8 mouse cellular contexts compared by ENCODE assay signal in the genomic region with DNA sequence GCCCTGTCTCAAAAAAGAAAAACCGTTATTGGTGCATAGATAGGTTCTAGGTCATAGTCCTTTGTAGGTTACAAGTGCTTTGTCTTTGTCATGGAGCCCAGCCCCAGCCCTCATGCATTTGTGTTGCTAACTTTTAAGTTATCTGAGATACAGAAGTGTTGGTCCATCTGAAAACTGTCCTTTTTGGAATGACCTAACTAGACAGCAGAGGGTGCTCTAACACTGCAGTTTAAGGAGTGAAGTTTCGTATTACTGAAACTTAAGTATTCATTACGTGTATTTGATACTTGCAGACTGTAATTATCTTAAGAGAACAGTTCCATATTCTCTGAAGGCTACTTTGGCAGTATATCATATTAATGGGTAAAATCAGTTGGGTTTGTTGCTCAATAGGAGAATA. TPM values are rescaled to one million over a fixed set of nuclear protein-coding genes. Genes with fewer than 3 reads are reported as not detected.
DNase-seq lines count a peak whose midpoint lies in the region.

No protein-coding gene starts in this region.

- peak; percentile 35 to 57 for DNase-seq in cerebellum, postnatal 14 days
- DNase-seq in cerebellum, adult 8-10 months: no peak
- DNase-seq in left cerebral cortex, postnatal 14 days (ENCODE audit: low spot score in 2 of 2): peak; percentile 33 to 44
- no peak for DNase-seq in left cerebral cortex, postnatal 4 days
- peak; percentile 7 for DNase-seq in MEL-GATA-1-ER (ENCODE audit: extremely low read depth, low read depth)
- peak; percentile 9 to 31 for DNase-seq in heart, postnatal 36 days
- peak; percentile 18 to 21 for DNase-seq in natural killer cell, adult 2 months (ENCODE audit: low spot score in 2 of 2)
- DNase-seq in cerebellum, adult 18-20 months: no peak

- intact Hi-C loops in left cerebral cortex, postnatal 14 days (cut with DNase I): loop anchor here (2.0 to 5.0 kb wide), 3 partner anchors 165 to 753 kb away; no protein-coding TSS in a partner anchor
- intact Hi-C loops in left cerebral cortex, postnatal 4 days (cut with DNase I): loop anchor here (2.0 to 10.0 kb wide), 2 partner anchors 163 to 753 kb away; no protein-coding TSS in a partner anchor
- intact Hi-C loops in heart, postnatal 36 days (cut with DNase I): loop anchor here (1.0 to 2.0 kb wide), 3 partner anchors 161 to 753 kb away; no protein-coding TSS in a partner anchor

RNA-seq across cellular contexts. Expression of a gene that starts 24.0 kb away (rescaled TPM):
- 10 to 100 TPM; 21.2 to 21.4 TPM for total RNA-seq in left cerebral cortex, postnatal 14 days (2021)
- 10 to 100 TPM; 20.1 to 25.2 TPM for total RNA-seq in left cerebral cortex, postnatal 4 days (2021)
- total RNA-seq in heart, postnatal 36 days (2021): 10 to 100 TPM; 14.8 TPM

Comparison
In these comparisons a context has a peak if more than half of its experiments do, and no peak if none do; other contexts are left out.
1. DNase-seq: peak in cerebellum, postnatal 14 days (2 of 2), left cerebral cortex, postnatal 14 days (2 of 2), MEL-GATA-1-ER (single experiment), heart, postnatal 36 days (2 of 2) and natural killer cell, adult 2 months (2 of 2); none in cerebellum, adult 8-10 months (single experiment), left cerebral cortex, postnatal 4 days (single experiment) and cerebellum, adult 18-20 months (0 of 2).